Mouse (Mus musculus) kidney, embryonic 16.5 days (tissue): ENCODE data around the gene Olfr1057. TPM values are rescaled to one million over a fixed set of nuclear protein-coding genes. Genes with fewer than 3 reads are reported as not detected.

ENCODE experiments used
- polyA plus RNA-seq: library from polyadenylated mRNA; unstranded; fragments of >200 nt; fragmentation: Nextera tagmentation; extraction: Ambion mirVana; gene quantifications from 2 replicates; pipeline ENCODE4 v1.2.1, GENCODE M21; 2015

The Olfr1057 gene
- polyA plus RNA-seq, 1 experiment from 2014 or later, result not detected

Other genes starting within 250 kb of the Olfr1057 start
- not detected in 2 replicates for gene Olfr1039, start 242.5 kb downstream of the Olfr1057 start, polyA plus RNA-seq
- not detected in 2 replicates for gene Olfr1040, start 231.7 kb downstream of the Olfr1057 start, polyA plus RNA-seq
- not detected in 2 replicates for gene Olfr1042, start 216.6 kb downstream of the Olfr1057 start, polyA plus RNA-seq
- gene Olfr1043, start 210.9 kb downstream of the Olfr1057 start, polyA plus RNA-seq, result not detected in 2 replicates
- gene Olfr1044, start 200.6 kb downstream of the Olfr1057 start, polyA plus RNA-seq, result not detected in 2 replicates
- not detected in 2 replicates for gene Olfr52, start 192.7 kb downstream of the Olfr1057 start, polyA plus RNA-seq
- gene Olfr1045, start 175.4 kb downstream of the Olfr1057 start, polyA plus RNA-seq, result not detected in 2 replicates
- gene Olfr1046, start 159.1 kb downstream of the Olfr1057 start, polyA plus RNA-seq, result not detected in 2 replicates
- not detected in 2 replicates for gene Olfr1047, start 147.0 kb downstream of the Olfr1057 start, polyA plus RNA-seq
- not detected in 2 replicates for gene Olfr1048, start 138.1 kb downstream of the Olfr1057 start, polyA plus RNA-seq
- gene Olfr1049, start 120.1 kb downstream of the Olfr1057 start, polyA plus RNA-seq, result not detected in 2 replicates
- gene Olfr1051, start 99.3 kb downstream of the Olfr1057 start, polyA plus RNA-seq, result not detected in 2 replicates
- not detected in 2 replicates for gene Olfr1052, start 85.9 kb downstream of the Olfr1057 start, polyA plus RNA-seq
- not detected in 2 replicates for gene Olfr1053, start 63.1 kb downstream of the Olfr1057 start, polyA plus RNA-seq
- gene Olfr1054, start 43.0 kb downstream of the Olfr1057 start, polyA plus RNA-seq, result not detected in 2 replicates
- not detected in 2 replicates for gene Olfr1055, start 28.1 kb downstream of the Olfr1057 start, polyA plus RNA-seq
- not detected in 2 replicates for gene Olfr1056, start 15.9 kb downstream of the Olfr1057 start, polyA plus RNA-seq
- not detected in 2 replicates for gene Olfr1058, start 10.2 kb upstream of the Olfr1057 start, polyA plus RNA-seq
- gene Olfr1061, start 35.7 kb upstream of the Olfr1057 start, polyA plus RNA-seq, result not detected in 2 replicates
- not detected in 2 replicates for gene Olfr1062, start 48.4 kb upstream of the Olfr1057 start, polyA plus RNA-seq
- not detected in 2 replicates for gene Olfr1065, start 72.2 kb upstream of the Olfr1057 start, polyA plus RNA-seq
- gene Olfr1066, start 77.9 kb upstream of the Olfr1057 start, polyA plus RNA-seq, result not detected in 2 replicates
- not detected in 2 replicates for gene Olfr228, start 109.0 kb upstream of the Olfr1057 start, polyA plus RNA-seq
- not detected in 2 replicates for gene Olfr1076, start 130.1 kb upstream of the Olfr1057 start, polyA plus RNA-seq
- not detected in 2 replicates for gene Olfr1079, start 164.1 kb upstream of the Olfr1057 start, polyA plus RNA-seq
- not detected in 2 replicates for gene Olfr1080, start 179.8 kb upstream of the Olfr1057 start, polyA plus RNA-seq
- not detected in 2 replicates for gene Olfr1082, start 220.6 kb upstream of the Olfr1057 start, polyA plus RNA-seq